Mouse (Mus musculus) limb, embryonic 10.5 days (tissue): ENCODE data around the gene Rsph1. TPM values are rescaled to one million over a fixed set of nuclear protein-coding genes. Genes with fewer than 3 reads are reported as not detected.

ENCODE experiments used
- DNase-seq: peaks from one replicate; pipeline ENCODE4 v3.0.0-alpha.2; 2017; ENCODE audit warnings: low spot score
- H3K27ac ChIP-seq: fragments of 300-500 bp; sonication (generic); 2 replicates; pipeline ENCODE4 v1.5.1; 2016; ENCODE audit warnings: mild to moderate bottlenecking
- H3K27me3 ChIP-seq: fragments of 300-500 bp; sonication (generic); 2 replicates; pipeline ENCODE4 v1.6.1; 2016; ENCODE audit warnings: low read depth, mild to moderate bottlenecking; ENCODE audit not compliant: poor library complexity, severe bottlenecking
- H3K36me3 ChIP-seq: fragments of 300-500 bp; sonication (generic); 2 replicates; pipeline ENCODE4 v1.6.1; 2016; ENCODE audit warnings: mild to moderate bottlenecking, moderate library complexity
- H3K4me1 ChIP-seq: fragments of 300-500 bp; sonication (generic); 2 replicates; pipeline ENCODE4 v1.6.1; 2016
- H3K4me3 ChIP-seq: fragments of 300-500 bp; sonication (generic); 2 replicates; pipeline ENCODE4 v1.5.1; 2016; ENCODE audit warnings: mild to moderate bottlenecking, moderate library complexity
- H3K9me3 ChIP-seq: fragments of 300-500 bp; sonication (generic); replicated peaks from 2 replicates; pipeline ENCODE4 v1.6.1; 2016; ENCODE audit warnings: mild to moderate bottlenecking
- WGBS: fragments of 180-500 bp; shearing (Covaris S2); methylation state at CpG from one replicate; pipeline ENCODE4 v1.1.7; 2016; 5-methylcytosine and 5-hydroxymethylcytosine counted together
- polyA plus RNA-seq: library from polyadenylated mRNA; unstranded; fragments of >200 nt; fragmentation: Nextera tagmentation; extraction: Ambion mirVana; gene quantifications from 2 replicates; pipeline ENCODE4 v1.2.1, GENCODE M21; 2016

Gene Rsph1
- polyA plus RNA-seq, 1 experiment from 2014 or later = 0.90 TPM

- no peak overlapping the region for H3K4me3 ChIP-seq
- no peak for DNase-seq
- no peaks in the 10 kb centered on the region for H3K36me3 ChIP-seq
- H3K27me3 ChIP-seq = no peaks in the 10 kb centered on the region
- WGBS = 59% methylated on average over 13 of the region's 13 CpGs
- H3K27ac ChIP-seq = 0 out of 2 replicates have a peak overlapping the region, but pooled peaks have one; percentile 3
- H3K9me3 ChIP-seq = no peaks in the 10 kb centered on the region
- H3K4me1 ChIP-seq = peaks cover 13% of the 10 kb centered on the region
These were observed 38.0 kb upstream of the Rsph1 start for GRCm38 (mm10) chr17:31315046-31315792.

- WGBS = 79% methylated on average over 10 of the region's 10 CpGs
- no peak overlapping the region for H3K4me3 ChIP-seq
- H3K4me1 ChIP-seq = peaks cover 32% of the 10 kb centered on the region
- no peaks in the 10 kb centered on the region for H3K36me3 ChIP-seq
- DNase-seq = no peak
- no peak overlapping the region for H3K27ac ChIP-seq
- H3K27me3 ChIP-seq = no peaks in the 10 kb centered on the region
- H3K9me3 ChIP-seq = no peaks in the 10 kb centered on the region
These were observed 35.5 kb upstream of the Rsph1 start for GRCm38 (mm10) chr17:31312648-31313047.

- no peaks in the 10 kb centered on the region for H3K36me3 ChIP-seq
- no peak overlapping the region for H3K4me3 ChIP-seq
- 80% methylated on average over 9 of the region's 9 CpGs for WGBS
- peaks cover 33% of the 10 kb centered on the region for H3K4me1 ChIP-seq
- no peaks in the 10 kb centered on the region for H3K9me3 ChIP-seq
- DNase-seq = no peak
- no peak overlapping the region for H3K27ac ChIP-seq
- H3K27me3 ChIP-seq = no peaks in the 10 kb centered on the region
These were observed 33.9 kb upstream of the Rsph1 start for GRCm38 (mm10) chr17:31311047-31311446.

- no peaks in the 10 kb centered on the region for H3K27me3 ChIP-seq
- no peaks in the 10 kb centered on the region for H3K36me3 ChIP-seq
- DNase-seq = peak; percentile 67
- 27% methylated on average over 6 of the region's 6 CpGs for WGBS
- H3K9me3 ChIP-seq = no peaks in the 10 kb centered on the region
- H3K4me1 ChIP-seq = peaks cover 41% of the 10 kb centered on the region
- H3K27ac ChIP-seq = peak overlapping the region; percentile 74
- no peak overlapping the region for H3K4me3 ChIP-seq
These were observed 32.2 kb upstream of the Rsph1 start for GRCm38 (mm10) chr17:31309281-31309793.

GRCm38 (mm10) chr17:31308291-31308816, 31.2 kb upstream of the Rsph1 start:
- no peak for DNase-seq
- Histone ChIP-seq H3K4me3 (no peak overlapping the region), H3K36me3 (no peaks in the 10 kb centered on the region), H3K27ac (peak overlapping the region; percentile 30; the same call in 1 of the 2 replicates), H3K4me1 (peaks cover 41% of the 10 kb centered on the region), H3K9me3 (no peaks in the 10 kb centered on the region), H3K27me3 (no peaks in the 10 kb centered on the region)
- 93% methylated on average over 7 of the region's 7 CpGs for WGBS

- Histone ChIP-seq H3K27ac (no peak overlapping the region; the same call in 1 of the 2 replicates), H3K4me1 (peaks cover 41% of the 10 kb centered on the region)
These were observed 30.6 kb upstream of the Rsph1 start for GRCm38 (mm10) chr17:31307756-31308155.

GRCm38 (mm10) chr17:31305776-31306120, 28.6 kb upstream of the Rsph1 start:
- 74% methylated on average over 5 of the region's 5 CpGs for WGBS
- no peak for DNase-seq
- Histone ChIP-seq H3K4me3 (no peak overlapping the region), H3K36me3 (no peaks in the 10 kb centered on the region), H3K4me1 (peaks cover 45% of the 10 kb centered on the region), H3K27me3 (no peaks in the 10 kb centered on the region), H3K9me3 (no peaks in the 10 kb centered on the region), H3K27ac (no peak overlapping the region)

More at GRCm38 (mm10) chr17:31307756-31308155, 30.6 kb upstream of the Rsph1 start:
- H3K27me3 ChIP-seq = no peaks in the 10 kb centered on the region
- no peak overlapping the region for H3K4me3 ChIP-seq
- 79% methylated on average over 3 of the region's 3 CpGs for WGBS
- no peaks in the 10 kb centered on the region for H3K36me3 ChIP-seq
- DNase-seq = no peak
- no peaks in the 10 kb centered on the region for H3K9me3 ChIP-seq

- 0 out of 2 replicates have a peak, but pooled peaks cover 3% of the 10 kb centered on the region for H3K27me3 ChIP-seq
- WGBS = 47% methylated on average over 12 of the region's 12 CpGs
- H3K9me3 ChIP-seq = no peaks in the 10 kb centered on the region
- H3K36me3 ChIP-seq = no peaks in the 10 kb centered on the region
- H3K27ac ChIP-seq = peak overlapping the region; percentile 27
- no peak overlapping the region for H3K4me3 ChIP-seq
- H3K4me1 ChIP-seq = peaks cover 45% of the 10 kb centered on the region
- no peak for DNase-seq
These were observed 28.0 kb upstream of the Rsph1 start for GRCm38 (mm10) chr17:31304895-31305775.

- WGBS = 89% methylated on average over 4 of the region's 4 CpGs
- H3K36me3 ChIP-seq = no peaks in the 10 kb centered on the region
These were observed 26.2 kb upstream of the Rsph1 start for GRCm38 (mm10) chr17:31303401-31303800.

GRCm38 (mm10) chr17:31300736-31301135, 23.6 kb upstream of the Rsph1 start:
- WGBS = 74% methylated on average over 3 of the region's 3 CpGs
- Histone ChIP-seq H3K27me3 (peaks cover 39% of the 10 kb centered on the region), H3K4me1 (peaks cover 39% of the 10 kb centered on the region), H3K27ac (no peak overlapping the region), H3K4me3 (no peak overlapping the region), H3K9me3 (no peaks in the 10 kb centered on the region), H3K36me3 (no peaks in the 10 kb centered on the region)
- no peak for DNase-seq

More at GRCm38 (mm10) chr17:31303401-31303800, 26.2 kb upstream of the Rsph1 start:
- Histone ChIP-seq H3K4me3 (no peak overlapping the region), H3K27ac (no peak overlapping the region), H3K4me1 (peaks cover 30% of the 10 kb centered on the region), H3K9me3 (no peaks in the 10 kb centered on the region), H3K27me3 (peaks cover 12% of the 10 kb centered on the region)
- DNase-seq = no peak

- no peaks in the 10 kb centered on the region for H3K36me3 ChIP-seq
- 82% methylated on average over 4 of the region's 4 CpGs for WGBS
- peaks cover 47% of the 10 kb centered on the region for H3K27me3 ChIP-seq
- no peak overlapping the region for H3K4me3 ChIP-seq
- peaks cover 39% of the 10 kb centered on the region for H3K4me1 ChIP-seq
- H3K27ac ChIP-seq = no peak overlapping the region
- H3K9me3 ChIP-seq = no peaks in the 10 kb centered on the region
- DNase-seq = no peak
These were observed 22.8 kb upstream of the Rsph1 start for GRCm38 (mm10) chr17:31299981-31300380.

GRCm38 (mm10) chr17:31298419-31299209, 21.4 kb upstream of the Rsph1 start:
- H3K27ac ChIP-seq = no peak overlapping the region
- no peak for DNase-seq
- no peaks in the 10 kb centered on the region for H3K36me3 ChIP-seq
- no peaks in the 10 kb centered on the region for H3K9me3 ChIP-seq
- H3K4me3 ChIP-seq = no peak overlapping the region
- peaks cover 33% of the 10 kb centered on the region for H3K4me1 ChIP-seq
- WGBS = 89% methylated on average over 6 of the region's 6 CpGs
- peaks cover 54% of the 10 kb centered on the region for H3K27me3 ChIP-seq
